Mouse (Mus musculus) lung, embryonic 15.5 days (tissue): ENCODE measurements around the gene Chdh. TPM values are rescaled to one million over a fixed set of nuclear protein-coding genes. Genes with fewer than 3 reads are reported as not detected.

ENCODE experiments used
- ATAC-seq: fragments of 200-750 bp; cut with Nextera tagmentation; 2 replicates; pipeline ENCODE4 v1.8.0; 2017; ENCODE audit warnings: moderate number of reproducible peaks, borderline replicate concordance; ENCODE audit not compliant: low FRiP score, low TSS enrichment; ENCODE audit errors: extremely low read depth
- H3K27ac ChIP-seq: fragments of 300-500 bp; sonication (generic); 2 replicates; pipeline ENCODE4 v1.5.1; 2015; ENCODE audit warnings: moderate library complexity, mild to moderate bottlenecking, inconsistent platforms
- H3K27me3 ChIP-seq: fragments of 300-500 bp; sonication (generic); 2 replicates; pipeline ENCODE4 v1.6.1; 2015; ENCODE audit warnings: inconsistent platforms
- H3K36me3 ChIP-seq: fragments of 300-500 bp; sonication (generic); 2 replicates; pipeline ENCODE4 v1.6.1; 2015; ENCODE audit warnings: inconsistent platforms
- H3K4me1 ChIP-seq: fragments of 300-500 bp; sonication (generic); 2 replicates; pipeline ENCODE4 v1.6.1; 2015; ENCODE audit warnings: inconsistent platforms
- H3K4me2 ChIP-seq: fragments of 300-500 bp; sonication (generic); 2 replicates; pipeline ENCODE4 v1.6.1; 2015; ENCODE audit warnings: inconsistent platforms, mild to moderate bottlenecking, moderate library complexity
- H3K4me3 ChIP-seq: fragments of 300-500 bp; sonication (generic); 2 replicates; pipeline ENCODE4 v1.5.1; 2015; ENCODE audit warnings: mild to moderate bottlenecking, inconsistent platforms
- H3K9ac ChIP-seq: fragments of 300-500 bp; sonication (generic); 2 replicates; pipeline ENCODE4 v1.6.1; 2015; ENCODE audit warnings: inconsistent platforms
- H3K9me3 ChIP-seq: fragments of 300-500 bp; sonication (generic); 2 replicates; pipeline ENCODE4 v1.6.1; 2016; ENCODE audit warnings: inconsistent platforms
- WGBS: fragments of 180-500 bp; shearing (Covaris S2); methylation state at CpG from one replicate; pipeline ENCODE4 v1.1.7; 2015; 5-methylcytosine and 5-hydroxymethylcytosine counted together
- polyA plus RNA-seq: library from polyadenylated mRNA; unstranded; fragments of >200 nt; fragmentation: Nextera tagmentation; extraction: Ambion mirVana; gene quantifications from 2 replicates; pipeline ENCODE4 v1.2.1, GENCODE M21; 2015

Chdh gene
- polyA plus RNA-seq, 1 experiment from 2014 or later, result 1.6 TPM

DNA sequence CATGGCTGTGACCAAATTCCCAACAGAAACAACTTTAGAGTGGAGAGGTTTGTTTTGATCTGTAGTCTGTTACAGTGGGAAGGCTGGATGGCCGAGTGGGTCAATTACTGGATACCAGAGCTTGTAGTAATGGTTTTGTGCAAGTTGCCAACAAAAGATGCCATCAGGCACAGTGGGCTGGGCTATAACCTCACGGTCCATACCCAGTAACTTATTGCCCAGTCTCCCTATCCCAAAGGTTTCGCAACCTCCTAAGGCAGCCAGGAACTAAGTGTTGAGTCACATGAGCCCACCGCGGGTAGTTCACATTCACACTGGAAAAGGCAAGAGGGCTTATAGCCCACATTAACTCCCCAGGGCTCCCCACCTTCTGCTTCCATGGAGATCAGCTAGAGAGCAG is 7.8 kb downstream of the Chdh start:
- Histone ChIP-seq H3K4me3 (no peak overlapping the region), H3K9ac (no peak overlapping the region), H3K36me3 (no peaks in the 10 kb centered on the region), H3K27me3 (no peaks in the 10 kb centered on the region), H3K4me2 (no peak overlapping the region), H3K4me1 (no peaks in the 10 kb centered on the region), H3K9me3 (no peaks in the 10 kb centered on the region), H3K27ac (no peak overlapping the region)
- 78% methylated on average over 5 of the region's 5 CpGs for WGBS
- ATAC-seq, result no peak

DNA sequence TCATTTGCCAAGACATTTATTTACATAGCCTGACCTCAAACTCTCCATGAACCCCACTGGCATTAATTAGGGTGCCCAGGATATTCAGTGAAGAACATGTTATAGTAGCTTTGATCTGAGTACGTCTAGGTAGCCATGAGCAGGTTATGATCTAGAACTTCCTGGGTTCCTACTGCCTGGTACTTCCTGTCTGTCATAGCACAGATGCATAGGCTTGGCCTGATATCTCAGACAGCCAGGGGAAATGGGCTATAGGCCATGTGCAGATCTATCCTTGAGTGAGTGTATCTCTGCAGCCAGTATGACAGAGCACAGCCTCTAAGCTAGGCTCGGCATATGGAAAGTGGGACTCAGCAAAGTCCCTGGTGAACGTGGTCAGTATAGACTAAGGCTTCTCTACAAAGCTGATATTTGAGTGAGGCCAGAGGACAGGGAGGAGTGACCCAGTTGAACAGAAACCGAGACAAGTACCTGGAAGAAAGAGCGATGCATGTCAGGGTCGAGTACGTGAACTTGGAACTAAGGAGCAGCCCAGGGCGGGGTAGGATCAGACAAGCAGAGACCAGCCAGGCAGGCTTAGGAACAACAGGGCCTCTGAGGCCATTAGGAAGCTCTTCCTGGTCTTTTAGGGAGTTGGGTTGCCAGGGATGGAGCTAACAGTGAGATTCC is 9.1 kb downstream of the Chdh start:
- no peak for ATAC-seq
- 80% methylated on average over 8 of the region's 8 CpGs for WGBS
- Histone ChIP-seq H3K4me3 (no peak overlapping the region), H3K9me3 (no peaks in the 10 kb centered on the region), H3K4me2 (no peak overlapping the region), H3K27me3 (no peaks in the 10 kb centered on the region), H3K4me1 (no peaks in the 10 kb centered on the region), H3K9ac (no peak overlapping the region), H3K36me3 (no peaks in the 10 kb centered on the region), H3K27ac (no peak overlapping the region)

DNA sequence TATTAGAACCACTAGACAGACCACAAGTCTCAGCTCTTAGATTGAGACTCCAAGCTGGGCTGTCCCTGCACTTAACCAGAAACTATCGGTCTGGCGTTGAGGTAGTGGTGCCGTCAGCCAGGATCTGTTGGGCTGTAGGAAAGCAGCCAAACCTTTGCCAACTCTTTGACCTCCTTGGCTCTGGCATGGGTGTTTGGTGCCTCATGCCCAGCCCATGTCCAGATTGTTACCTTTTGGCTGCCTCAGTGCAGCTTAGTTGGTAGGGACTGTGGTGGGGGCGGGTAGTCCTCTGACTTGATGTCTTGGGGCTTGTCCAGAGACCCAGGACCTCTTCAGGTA is 9.6 kb downstream of the Chdh start:
- Histone ChIP-seq H3K36me3 (no peaks in the 10 kb centered on the region), H3K27ac (no peak overlapping the region), H3K4me2 (no peak overlapping the region), H3K9ac (no peak overlapping the region), H3K9me3 (no peaks in the 10 kb centered on the region), H3K27me3 (no peaks in the 10 kb centered on the region), H3K4me1 (no peaks in the 10 kb centered on the region), H3K4me3 (no peak overlapping the region)
- WGBS, result 88% methylated on average over 4 of the region's 4 CpGs
- no peak for ATAC-seq

DNA sequence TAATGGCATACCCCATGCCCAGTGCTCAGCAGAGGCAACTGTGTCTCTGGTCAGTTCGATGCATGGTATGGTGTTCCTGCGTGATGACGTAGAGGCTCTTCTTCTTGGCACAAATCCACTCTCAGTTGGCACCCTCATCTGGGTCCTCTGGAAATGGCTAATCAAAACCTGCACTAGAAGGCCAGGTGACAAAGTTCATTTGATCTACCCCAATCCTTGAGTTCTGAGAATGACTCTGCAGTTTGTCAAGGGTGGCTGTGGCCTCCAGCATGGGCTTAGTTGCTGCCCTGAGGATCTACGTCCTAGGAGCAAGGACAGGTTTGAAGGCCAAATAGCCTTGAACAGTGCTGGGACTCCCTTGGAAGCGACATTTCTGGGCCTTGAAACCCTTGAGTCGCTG is 10.0 kb downstream of the Chdh start:
- Histone ChIP-seq H3K36me3 (no peaks in the 10 kb centered on the region), H3K27ac (no peak overlapping the region), H3K4me3 (no peak overlapping the region), H3K4me2 (no peak overlapping the region), H3K9ac (no peak overlapping the region), H3K4me1 (no peaks in the 10 kb centered on the region), H3K27me3 (no peaks in the 10 kb centered on the region), H3K9me3 (no peaks in the 10 kb centered on the region)
- WGBS, result 90% methylated on average over 6 of the region's 6 CpGs
- no peak for ATAC-seq

DNA sequence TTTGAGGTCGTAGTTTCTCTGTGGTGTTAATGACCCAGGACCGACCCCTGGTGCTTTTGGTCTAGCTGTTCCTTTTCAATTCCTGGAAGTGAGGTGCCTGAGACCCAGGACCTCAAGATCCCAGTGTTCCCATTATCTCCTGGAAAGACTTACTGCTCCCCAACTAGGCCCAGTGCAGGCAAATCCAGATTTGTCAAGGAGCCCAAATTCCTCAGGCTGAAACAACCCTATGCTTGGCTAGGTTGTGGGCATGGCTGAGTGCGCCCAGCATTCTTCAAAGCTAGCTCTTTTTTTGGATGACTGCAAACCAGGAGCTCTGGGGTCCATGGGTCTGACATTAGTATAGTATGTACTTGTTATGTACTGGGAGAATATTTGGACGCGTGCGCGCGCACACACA is 10.6 kb downstream of the Chdh start:
- Histone ChIP-seq H3K4me1 (no peaks in the 10 kb centered on the region), H3K36me3 (no peaks in the 10 kb centered on the region), H3K4me3 (no peak overlapping the region), H3K4me2 (no peak overlapping the region), H3K27ac (no peak overlapping the region), H3K27me3 (no peaks in the 10 kb centered on the region), H3K9ac (no peak overlapping the region), H3K9me3 (no peaks in the 10 kb centered on the region)
- 93% methylated on average over 8 of the region's 8 CpGs for WGBS
- ATAC-seq, result no peak

DNA sequence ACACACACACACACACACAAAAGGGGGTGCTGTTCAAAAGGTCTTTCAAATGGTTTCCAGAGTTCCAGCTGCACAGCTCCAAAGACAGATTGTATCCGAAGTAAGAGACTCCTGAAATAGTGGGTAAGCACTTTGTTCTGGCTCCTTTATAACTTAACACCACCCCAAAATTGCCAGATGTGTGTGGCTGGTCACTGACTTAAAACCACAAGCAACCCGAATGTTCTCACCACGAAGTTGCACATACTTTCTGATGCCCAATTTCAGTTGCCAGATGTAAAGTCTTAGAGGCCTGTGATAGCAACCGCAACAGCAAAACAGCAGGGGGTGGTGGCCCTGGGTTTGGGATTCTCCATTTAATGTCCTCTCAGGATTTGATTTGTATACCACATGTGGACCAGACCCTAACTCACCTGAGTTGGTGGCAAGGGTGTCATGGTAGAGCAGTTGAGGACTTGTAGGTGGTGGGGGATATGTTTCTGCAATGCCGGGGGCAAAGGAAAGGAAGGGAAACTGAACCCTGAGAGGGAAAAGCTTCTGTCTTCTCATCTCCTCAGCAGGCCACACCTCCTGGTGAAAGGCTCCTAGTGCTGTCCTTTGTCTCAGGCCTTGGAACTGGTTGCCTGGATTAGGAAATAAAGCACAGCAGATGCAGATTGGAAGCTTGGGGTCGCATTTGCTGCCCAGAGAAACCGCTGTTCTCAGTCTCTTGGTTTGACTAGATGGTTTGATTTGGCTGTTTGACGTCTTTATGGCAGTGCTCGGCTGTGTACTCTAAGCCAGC is 11.2 kb downstream of the Chdh start:
- no peak overlapping the region for H3K4me3 ChIP-seq
- no peak overlapping the region for H3K9ac ChIP-seq
- no peak for ATAC-seq
- H3K27me3 ChIP-seq, result no peaks in the 10 kb centered on the region
- WGBS, result 60% methylated on average over 9 of the region's 9 CpGs
- H3K36me3 ChIP-seq, result no peaks in the 10 kb centered on the region
- no peak overlapping the region for H3K4me2 ChIP-seq
- H3K27ac ChIP-seq, result no peak overlapping the region
- H3K9me3 ChIP-seq, result no peaks in the 10 kb centered on the region
- H3K4me1 ChIP-seq, result no peaks in the 10 kb centered on the region

DNA sequence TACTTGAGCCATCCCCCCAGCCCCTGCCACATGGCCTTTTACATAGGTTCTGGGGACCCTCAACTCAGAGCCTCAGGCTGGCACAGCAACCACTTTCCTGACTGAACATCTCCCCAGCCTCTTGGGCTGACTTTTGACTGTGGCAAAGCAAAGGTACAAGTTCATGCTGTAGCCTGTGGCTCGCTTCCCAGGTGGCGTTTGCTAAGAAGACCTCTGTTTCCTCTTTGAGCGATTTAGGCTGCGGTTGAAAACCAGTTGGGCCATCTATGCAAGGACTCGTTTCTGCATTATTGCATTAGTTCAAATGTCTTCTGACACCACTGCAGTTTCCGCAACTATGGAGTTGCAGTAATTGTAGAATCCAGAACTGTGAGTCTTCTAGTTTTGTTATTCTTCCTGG is 13.6 kb downstream of the Chdh start:
- Histone ChIP-seq H3K36me3 (no peaks in the 10 kb centered on the region), H3K27me3 (no peaks in the 10 kb centered on the region), H3K27ac (no peak overlapping the region), H3K9ac (no peak overlapping the region), H3K9me3 (no peaks in the 10 kb centered on the region), H3K4me2 (no peak overlapping the region), H3K4me3 (no peak overlapping the region), H3K4me1 (no peaks in the 10 kb centered on the region)
- ATAC-seq, result no peak
- 82% methylated on average over 6 of the region's 6 CpGs for WGBS

DNA sequence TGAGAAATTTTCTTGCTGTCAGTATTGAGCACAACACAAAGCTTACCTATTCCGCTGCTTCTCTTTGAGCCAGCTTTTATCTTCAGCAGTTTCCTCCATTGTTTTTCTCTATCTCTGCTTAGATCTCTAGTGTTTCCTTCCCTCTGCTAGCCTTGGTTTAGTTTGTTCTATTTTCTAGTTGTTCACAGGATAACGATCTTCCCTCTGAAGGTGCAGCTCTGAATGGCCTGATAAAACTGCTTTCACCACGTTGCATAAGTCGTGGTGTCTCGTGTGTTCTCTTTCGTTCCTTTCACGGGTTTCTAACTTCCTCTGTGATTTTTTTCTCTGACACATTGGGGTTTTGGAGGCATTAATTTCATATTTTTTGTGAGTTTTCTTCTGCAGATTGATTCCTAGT is 15.6 kb downstream of the Chdh start:
- no peak for ATAC-seq
- WGBS, result 30% methylated on average over 7 of the region's 7 CpGs
- H3K9ac ChIP-seq, result no peak overlapping the region

DNA sequence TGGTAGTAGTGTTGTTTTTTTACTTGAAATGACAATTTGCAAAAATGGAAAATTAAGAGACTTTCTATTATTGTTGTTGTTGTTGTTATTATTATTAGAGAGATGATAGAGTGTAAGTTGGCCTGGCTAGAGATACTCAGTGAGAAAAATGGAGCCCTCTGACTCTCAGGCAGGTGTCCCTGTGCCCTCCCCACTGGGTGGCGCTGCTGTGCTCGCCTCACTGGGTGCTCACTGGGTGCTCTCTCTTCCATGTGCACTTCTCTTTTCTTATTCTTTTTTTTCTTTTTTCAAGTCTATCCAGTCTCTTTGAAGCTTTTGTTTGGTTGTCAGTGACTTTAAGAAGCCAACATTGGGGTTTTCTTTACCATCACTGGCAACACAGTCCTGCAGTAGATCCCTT is 18.6 kb downstream of the Chdh start:
- Histone ChIP-seq H3K9ac (no peak overlapping the region), H3K36me3 (no peaks in the 10 kb centered on the region), H3K4me3 (no peak overlapping the region), H3K4me2 (no peak overlapping the region), H3K9me3 (no peaks in the 10 kb centered on the region), H3K27me3 (no peaks in the 10 kb centered on the region), H3K4me1 (no peaks in the 10 kb centered on the region), H3K27ac (no peak overlapping the region)
- 43% methylated on average over 2 of the region's 2 CpGs for WGBS
- ATAC-seq, result no peak

More for the DNA sequence above, 15.6 kb downstream of the Chdh start:
- Histone ChIP-seq H3K27ac (no peak overlapping the region), H3K36me3 (no peaks in the 10 kb centered on the region), H3K27me3 (no peaks in the 10 kb centered on the region), H3K4me1 (no peaks in the 10 kb centered on the region), H3K4me3 (no peak overlapping the region), H3K9me3 (no peaks in the 10 kb centered on the region), H3K4me2 (no peak overlapping the region)

DNA sequence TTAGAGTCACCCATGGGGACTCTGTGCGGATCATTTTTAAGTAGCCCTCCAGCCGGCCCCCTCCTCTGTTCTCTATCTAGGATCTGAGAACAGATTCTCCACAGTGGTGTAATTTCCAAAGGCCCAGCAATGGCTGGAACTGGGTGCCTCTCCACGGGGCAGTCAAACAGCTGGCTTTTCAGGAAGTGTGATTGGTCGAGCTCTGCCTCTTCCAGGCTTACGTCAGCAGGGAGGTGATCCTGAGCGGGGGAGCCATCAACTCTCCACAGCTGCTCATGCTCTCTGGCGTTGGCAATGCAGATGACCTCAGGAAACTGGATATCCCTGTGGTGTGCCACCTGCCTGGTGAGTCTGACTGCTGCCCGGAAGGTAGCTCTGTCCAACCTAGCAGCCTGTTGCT is 24.6 kb downstream of the Chdh start:
- ATAC-seq, result no peak
- Histone ChIP-seq H3K4me1 (no peaks in the 10 kb centered on the region), H3K4me3 (no peak overlapping the region), H3K27me3 (no peaks in the 10 kb centered on the region), H3K9ac (no peak overlapping the region), H3K9me3 (no peaks in the 10 kb centered on the region), H3K4me2 (no peak overlapping the region), H3K36me3 (no peaks in the 10 kb centered on the region), H3K27ac (no peak overlapping the region)
- WGBS, result 57% methylated on average over 8 of the region's 8 CpGs

DNA sequence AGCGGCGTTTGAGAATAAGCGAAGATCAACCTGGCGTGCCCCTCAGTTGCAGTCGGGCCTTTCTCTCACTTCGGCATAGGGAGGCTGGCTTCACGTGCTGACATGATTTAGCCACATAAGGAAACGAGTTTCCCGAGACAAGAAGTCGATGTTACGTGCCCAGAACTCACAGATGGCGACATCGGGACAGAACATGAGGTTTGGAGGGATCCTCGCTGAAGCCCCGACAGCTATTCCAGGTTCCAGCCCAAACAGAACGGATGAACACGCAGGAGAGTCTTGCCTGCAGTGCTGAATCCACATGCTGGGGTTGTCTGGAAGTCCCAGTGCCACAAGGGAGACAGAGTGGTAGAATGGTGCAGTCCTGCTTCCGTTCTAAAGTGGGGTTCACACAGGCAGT is 29.6 kb downstream of the Chdh start:
- ATAC-seq, result no peak

DNA sequence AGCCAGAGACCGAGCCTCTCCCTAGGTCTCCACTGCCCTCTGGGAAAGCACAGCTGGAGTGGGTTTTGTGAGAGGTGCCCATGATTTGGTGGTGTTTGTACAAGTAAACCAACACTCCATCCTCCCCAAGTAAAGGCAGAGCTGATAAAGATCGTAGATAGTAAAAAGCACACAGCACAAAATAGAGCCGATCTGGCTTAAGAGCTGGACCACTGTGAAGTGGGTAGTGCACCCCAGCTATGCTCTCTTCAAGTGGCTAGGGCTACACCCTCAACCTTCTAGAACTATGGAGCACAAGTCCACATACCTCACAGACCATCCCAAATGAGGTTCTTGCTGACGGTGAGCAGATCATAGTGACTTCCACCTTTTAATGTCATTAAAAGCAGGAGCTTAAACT is 30.6 kb downstream of the Chdh start:
- Histone ChIP-seq H3K9ac (no peak overlapping the region), H3K9me3 (no peaks in the 10 kb centered on the region), H3K4me3 (no peak overlapping the region), H3K4me1 (peaks cover 7% of the 10 kb centered on the region; the same call in 1 of the 2 replicates), H3K27me3 (no peaks in the 10 kb centered on the region), H3K27ac (no peak overlapping the region), H3K4me2 (no peak overlapping the region), H3K36me3 (no peaks in the 10 kb centered on the region)
- no peak; the same call in 1 of the 2 replicates for ATAC-seq
- 43% methylated on average over 4 of the region's 4 CpGs for WGBS

More for the DNA sequence above, 29.6 kb downstream of the Chdh start:
- Histone ChIP-seq H3K4me3 (no peak overlapping the region), H3K9ac (no peak overlapping the region), H3K27ac (no peak overlapping the region), H3K4me1 (peaks cover 7% of the 10 kb centered on the region; the same call in 1 of the 2 replicates), H3K9me3 (no peaks in the 10 kb centered on the region), H3K36me3 (no peaks in the 10 kb centered on the region), H3K27me3 (no peaks in the 10 kb centered on the region), H3K4me2 (no peak overlapping the region)
- 89% methylated on average over 18 of the region's 18 CpGs for WGBS
